Mouse (Mus musculus) common myeloid progenitor, adult 5-6 weeks (primary cell): ENCODE data around the gene Tmem63a. TPM values are rescaled to one million over a fixed set of nuclear protein-coding genes. Genes with fewer than 3 reads are reported as not detected.

Source experiments
- ATAC-seq: replicated peaks from 2 replicates; pipeline ENCODE4 v1.8.0; 2016; ENCODE audit warnings: low read depth, mild to moderate bottlenecking, moderate TSS enrichment, inconsistent platforms; ENCODE audit not compliant: poor library complexity, severe bottlenecking
- total RNA-seq: library from RNA; stranded (forward); fragments of 200-1000, 187-1606 nt; gene quantifications from 2 replicates; pipeline ENCODE4 v1.2.3, GENCODE M21; 2017

Gene Tmem63a
- 9.7 and 11.6 TPM in 2 replicates for total RNA-seq

GRCm38 (mm10) chr1:180942166-180943031 lies at the start of gene Tmem63a:
Tmem63a (plus strand) TSS chr1:180942344.
- ATAC-seq, result peak; percentile 30

GRCm38 (mm10) chr1:180892808-180893207 lies 49.3 kb upstream of the Tmem63a start, which contains the start of gene Lefty2:
Lefty2 (plus strand) TSS chr1:180893108.
- no peak for ATAC-seq

GRCm38 (mm10) chr1:180894088-180894987 lies 47.8 kb upstream of the Tmem63a start:
- peak; percentile 20 for ATAC-seq

GRCm38 (mm10) chr1:180901107-180901506 lies 41.0 kb upstream of the Tmem63a start:
- 0 out of 2 replicates have a peak, but pooled peaks have one; percentile 13 for ATAC-seq

- peak; percentile 65 for ATAC-seq
These were observed 39.2 kb upstream of the Tmem63a start for GRCm38 (mm10) chr1:180902915-180903314.

- peak; percentile 2 for ATAC-seq
These were observed 38.5 kb upstream of the Tmem63a start for GRCm38 (mm10) chr1:180903666-180904038.

GRCm38 (mm10) chr1:180904039-180904814 lies 37.9 kb upstream of the Tmem63a start, which contains the start of gene Pycr2:
Pycr2 (plus strand) TSS chr1:180904293.
- peak; percentile 88 for ATAC-seq

GRCm38 (mm10) chr1:180904815-180905080 lies 37.4 kb upstream of the Tmem63a start:
- ATAC-seq, result peak; percentile 28; the same call in 1 of the 2 replicates

- ATAC-seq, result no peak
These were observed 36.8 kb upstream of the Tmem63a start for GRCm38 (mm10) chr1:180905307-180905706.

- ATAC-seq, result no peak
These were observed 36.3 kb upstream of the Tmem63a start for GRCm38 (mm10) chr1:180905876-180906275.

- ATAC-seq, result no peak
These were observed 35.5 kb upstream of the Tmem63a start for GRCm38 (mm10) chr1:180906461-180907147.

GRCm38 (mm10) chr1:180911138-180911537 lies 31.0 kb upstream of the Tmem63a start:
- ATAC-seq, result 0 out of 2 replicates have a peak, but pooled peaks have one; percentile 40

GRCm38 (mm10) chr1:180911653-180912287 lies 30.4 kb upstream of the Tmem63a start:
- peak; percentile 69 for ATAC-seq

- ATAC-seq, result peak; percentile 39; the same call in 1 of the 2 replicates
These were observed 29.4 kb upstream of the Tmem63a start for GRCm38 (mm10) chr1:180912792-180913191.

- no peak for ATAC-seq
These were observed 28.3 kb upstream of the Tmem63a start for GRCm38 (mm10) chr1:180913797-180914196.

GRCm38 (mm10) chr1:180916425-180916824 lies 25.7 kb upstream of the Tmem63a start:
- no peak for ATAC-seq

GRCm38 (mm10) chr1:180917053-180917452 lies 25.1 kb upstream of the Tmem63a start:
- ATAC-seq, result no peak

- ATAC-seq, result peak; percentile 46
These were observed 22.5 kb upstream of the Tmem63a start for GRCm38 (mm10) chr1:180919686-180920085.
